Mouse (Mus musculus) B cell, adult 2 months (primary cell): ENCODE measurements around the gene Snx18.

Source experiments
- DNase-seq, 2 experiments: peaks; one replicate each; pipeline ENCODE4 v3.0.0; 2022

Gene Snx18

DNA sequence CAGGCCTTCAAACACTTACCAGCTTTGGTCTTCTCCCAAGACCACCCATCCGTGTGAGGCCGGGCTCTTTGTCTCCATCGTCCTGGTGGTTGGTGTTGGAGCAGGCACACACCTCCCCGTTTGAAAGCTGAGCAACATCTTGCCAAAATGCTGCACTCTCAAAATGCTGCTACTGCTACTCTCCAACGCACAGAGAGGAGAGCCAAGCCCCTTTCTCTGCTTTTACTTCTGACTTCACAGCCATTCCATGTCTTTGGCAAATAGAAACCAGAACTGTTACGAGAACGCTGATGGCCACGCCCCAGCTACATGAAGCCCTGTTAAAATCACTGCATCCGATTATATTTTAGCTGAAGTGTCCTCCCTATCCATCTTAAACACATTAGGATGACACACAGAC, 58.7 kb downstream of the Snx18 start:
- no peak for DNase-seq

DNA sequence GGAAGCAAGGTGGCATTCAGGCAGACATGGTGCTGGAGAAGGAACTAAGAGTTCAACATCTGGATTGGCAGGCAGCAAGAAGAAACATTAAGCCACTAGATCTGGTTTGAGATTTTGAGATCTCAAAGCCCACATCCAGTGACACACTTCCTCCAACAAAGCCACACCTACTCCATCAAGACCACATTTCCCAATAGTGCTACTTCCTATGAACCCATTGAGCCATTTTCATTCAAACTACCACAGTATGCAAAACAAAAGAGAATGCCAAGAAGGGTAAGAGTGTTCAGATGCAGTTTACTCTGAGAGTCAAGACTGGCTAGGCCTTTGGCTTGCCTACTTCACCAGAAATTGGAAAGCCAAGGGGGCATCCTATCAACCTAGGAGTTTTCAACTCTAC, 61.8 kb downstream of the Snx18 start:
- no peak for DNase-seq

DNA sequence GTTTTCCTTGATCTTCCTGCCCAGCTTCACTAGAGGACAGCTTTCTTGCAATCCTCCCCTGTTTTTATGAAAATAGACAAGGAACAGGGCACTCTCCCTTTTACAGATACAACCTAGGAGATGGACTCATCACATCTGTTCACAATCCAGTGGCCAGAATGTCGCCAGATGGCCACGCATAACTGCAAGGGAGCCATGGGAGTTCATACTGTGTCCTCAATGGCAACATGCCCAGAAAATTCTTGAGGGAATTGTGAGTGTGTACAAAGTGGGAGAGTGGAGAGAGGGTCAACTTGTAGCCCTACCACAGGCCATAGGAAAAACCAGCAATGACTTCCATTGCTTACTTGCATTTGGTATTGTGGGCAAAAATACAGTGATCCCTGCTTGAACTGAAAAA, 63.1 kb downstream of the Snx18 start:
- no peak for DNase-seq

DNA sequence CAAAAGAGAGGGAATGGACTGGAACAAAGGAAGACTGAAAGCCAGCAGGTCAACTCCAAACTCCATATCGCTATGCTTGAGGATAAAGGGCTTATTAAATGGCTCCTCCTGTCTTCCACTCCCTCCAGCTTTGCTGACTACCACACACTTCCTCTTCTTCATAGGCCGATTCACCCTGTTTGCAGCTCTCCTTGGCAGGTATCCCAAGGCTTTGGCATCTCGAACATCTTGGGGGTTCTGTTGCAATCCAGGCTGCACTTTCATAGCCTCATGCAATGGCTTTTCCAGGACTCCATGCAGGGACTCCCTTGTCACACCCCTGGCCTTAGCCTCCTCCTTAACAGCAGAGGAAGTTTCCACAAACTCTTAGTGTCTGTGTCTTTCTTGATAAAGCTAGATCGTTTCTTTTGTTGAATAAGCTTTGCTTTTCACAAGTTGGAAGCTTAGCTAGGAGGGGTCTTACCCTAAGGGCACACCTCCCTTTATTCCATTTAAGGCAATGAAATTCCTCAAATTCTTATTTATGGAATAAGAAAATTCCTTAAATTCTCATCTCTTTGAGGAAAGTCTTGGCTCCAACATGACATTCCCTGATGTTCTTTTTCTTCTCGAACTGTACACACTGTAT, 64.6 kb downstream of the Snx18 start:
- DNase-seq, result no peak

DNA sequence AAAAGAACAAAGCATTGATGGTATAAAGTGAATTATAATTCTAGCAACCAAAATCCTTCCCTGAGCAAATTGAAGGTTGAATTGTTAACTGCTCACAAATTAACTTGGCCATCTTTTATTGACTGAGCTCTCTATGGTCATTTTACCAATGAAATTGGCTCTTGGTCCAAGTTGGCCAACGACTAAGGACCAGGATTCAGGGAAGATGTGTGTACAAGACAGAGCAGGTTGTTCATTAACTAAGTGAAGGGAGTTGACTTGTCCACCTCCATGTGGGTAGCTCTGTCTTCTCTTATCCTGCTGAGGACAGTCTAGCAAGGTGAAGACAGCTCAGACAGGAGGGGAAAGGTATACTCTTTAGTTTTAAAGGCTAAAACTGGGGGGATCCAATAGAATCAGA, 66.0 kb downstream of the Snx18 start:
- DNase-seq, result no peak

DNA sequence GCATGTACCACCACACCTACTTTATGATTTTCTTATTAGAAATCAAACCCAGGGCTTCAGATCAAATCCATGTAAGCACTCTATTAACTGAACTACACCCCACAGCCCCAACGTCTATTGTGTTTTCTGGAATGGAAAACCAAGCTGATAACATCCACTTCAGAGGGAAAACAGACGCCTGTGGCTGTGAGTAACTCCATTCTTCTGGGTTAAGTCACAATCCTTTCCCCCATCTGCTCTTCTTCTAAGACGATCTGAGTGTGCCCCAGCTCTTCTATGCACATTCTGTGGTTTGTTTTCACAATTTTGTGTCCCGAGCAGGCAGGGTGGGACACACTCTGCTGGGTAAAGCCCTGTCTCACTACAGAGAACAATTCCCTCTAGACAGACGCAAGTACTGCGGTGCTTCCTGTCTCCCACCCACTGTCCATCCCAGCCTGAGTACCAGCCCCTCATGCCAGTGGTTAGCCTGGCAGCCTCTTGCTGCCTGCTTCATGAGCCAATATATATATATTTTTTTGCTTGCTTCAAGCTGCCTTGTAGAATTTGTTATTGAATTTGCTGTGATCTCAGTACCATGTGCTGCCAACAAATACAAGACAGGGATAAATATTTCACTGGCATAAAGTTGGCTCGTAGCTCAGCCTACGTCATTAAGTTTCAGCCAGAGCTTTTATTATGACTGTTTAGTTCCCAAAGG, 67.3 kb downstream of the Snx18 start:
- no peak for DNase-seq

DNA sequence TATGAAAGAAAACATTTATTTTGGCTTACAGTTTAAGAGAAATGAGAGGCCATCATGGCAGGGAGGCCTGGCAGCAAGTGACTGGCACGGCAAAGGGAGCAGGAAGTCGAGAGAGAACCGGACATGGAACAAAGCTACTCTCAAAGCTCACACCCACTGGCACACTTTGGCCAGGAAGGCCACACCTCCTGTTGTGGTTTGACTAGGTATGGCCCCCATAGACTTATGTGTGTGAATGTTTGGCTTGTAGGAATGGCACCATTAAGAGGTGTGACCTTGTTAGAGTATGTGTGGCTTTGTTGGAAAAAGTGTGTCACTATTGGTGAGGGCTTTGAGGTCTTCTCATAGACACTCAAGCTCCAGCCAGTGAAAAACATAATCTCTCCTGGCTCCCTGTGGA, 69.3 kb downstream of the Snx18 start:
- no peak for DNase-seq

DNA sequence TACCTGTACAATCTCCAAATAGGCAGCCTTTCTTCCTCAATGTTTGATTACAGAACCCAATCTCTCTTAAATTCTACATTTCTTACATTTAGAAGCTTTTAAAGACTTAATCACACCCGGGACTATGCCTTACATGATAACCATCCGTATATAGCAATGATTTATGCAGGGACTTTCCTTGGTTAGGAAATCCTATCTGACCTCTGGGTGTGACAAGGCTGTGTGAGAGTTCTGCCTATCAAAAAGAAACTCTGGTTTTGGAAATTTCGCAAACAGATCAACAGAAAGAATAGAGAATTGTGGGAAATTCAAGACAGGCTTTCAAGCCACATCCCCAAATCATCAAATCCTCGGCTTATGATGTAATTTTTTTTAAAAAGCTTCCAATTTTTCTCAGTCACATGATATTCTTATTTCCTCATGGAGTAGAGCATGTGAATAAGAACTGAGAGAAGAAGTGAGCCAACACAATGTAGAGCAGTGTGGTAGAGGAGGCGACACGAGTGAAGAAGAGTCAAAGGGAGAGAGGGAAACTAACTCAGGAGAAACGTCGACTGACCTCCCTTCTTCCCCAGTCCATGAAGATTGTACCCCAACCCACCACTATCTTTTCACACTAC, 70.4 kb downstream of the Snx18 start:
- no peak for DNase-seq

DNA sequence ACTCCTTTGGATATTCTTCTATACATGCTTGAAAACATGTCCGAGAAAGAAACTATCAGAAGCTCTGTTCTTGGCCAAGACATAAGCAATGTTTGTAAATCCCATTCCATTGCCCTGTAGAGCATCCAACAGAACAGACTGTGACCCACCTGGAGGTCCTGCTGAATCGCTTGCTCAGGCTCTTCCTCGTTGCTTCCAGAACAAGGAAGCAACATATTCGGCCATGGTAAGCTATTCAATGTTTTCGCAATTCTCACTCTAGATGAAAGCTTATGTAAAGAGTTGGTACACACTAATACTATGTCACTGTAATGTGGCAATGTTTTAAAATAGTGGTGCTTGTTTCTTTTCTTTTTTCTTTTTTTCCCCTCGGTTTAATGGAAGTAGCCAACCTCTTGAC, 76.0 kb downstream of the Snx18 start:
- DNase-seq, result no peak
